Mouse (Mus musculus) lung, adult 2 months (tissue): Measurements from ENCODE around the gene Crxos.

Source experiments
- CTCF ChIP-seq: fragments of 200-500 bp; IDR thresholded peaks from 2 replicates; pipeline ENCODE4 v1.5.1; 2011; ENCODE audit warnings: mild to moderate bottlenecking, low read length, control low read depth; ENCODE audit not compliant: insufficient read depth
- POLR2A ChIP-seq: fragments of 200-500 bp; IDR thresholded peaks from 2 replicates; pipeline ENCODE4 v1.6.1; 2011; ENCODE audit warnings: low read depth, mild to moderate bottlenecking, control low read depth, low read length, borderline replicate concordance; ENCODE audit errors: extremely low read depth

GRCm38 (mm10) chr7:15901366-15902048, 19.1 kb downstream of the Crxos start:
- TF ChIP-seq CTCF (no peak), POLR2A (no peak)
